Comparison of ENCODE assay signal across 22 mouse cellular contexts in the genomic region with DNA sequence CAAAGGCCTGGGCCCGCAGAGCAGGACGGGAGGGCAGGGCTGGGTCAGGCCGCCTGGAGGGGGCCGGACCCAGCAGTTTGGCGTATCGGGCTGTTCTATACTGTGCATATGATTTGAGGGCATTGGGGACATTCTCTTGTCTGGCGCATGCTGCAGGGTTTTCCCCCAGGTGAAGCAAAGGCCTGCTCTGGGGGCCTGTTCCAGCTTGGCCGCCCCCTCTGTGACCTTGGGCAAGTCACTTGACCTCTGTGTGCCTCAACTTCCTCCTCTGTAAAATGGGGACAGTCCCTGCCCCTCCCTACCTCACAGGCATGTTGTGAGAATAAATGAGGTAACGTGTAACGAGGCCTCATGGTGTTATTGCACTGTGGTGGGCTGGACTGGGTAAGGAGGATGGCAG. TPM values are rescaled to one million over a fixed set of nuclear protein-coding genes. Genes with fewer than 3 reads are reported as not detected.
DNase-seq lines count a peak whose midpoint lies in the region; ATAC-seq and TF ChIP-seq lines count a peak whose summit lies in the region.
"Had no signal": no experiment of that assay in that cellular context is flagged by ENCODE, and none has a peak within 500 bp of the region (broad histone marks: within the 10 kb centered on the region; RNA-seq: fewer than 3 reads in every experiment).

No protein-coding gene starts in this region.

- DNase-seq in embryonic facial prominence, embryonic 11.5 days (ENCODE audit: low spot score) = no peak
- DNase-seq in embryonic facial prominence, embryonic 10.5 days (ENCODE audit: low spot score) = no peak
- no peak for DNase-seq in heart, postnatal 14 days
- DNase-seq in midbrain, postnatal 0 days (ENCODE audit: low spot score) = no peak
- DNase-seq in midbrain, embryonic 11.5 days (ENCODE audit: low spot score, missing footprints) = no peak
- no peak for DNase-seq in liver, embryonic 11.5 days (ENCODE audit: low spot score)
- DNase-seq in adrenal gland, adult (ENCODE audit: inconsistent age in 2 of 2, low spot score in 1 of 2) = no peak
- DNase-seq: adrenal gland, postnatal 36 days; cerebellum, adult 18-20 months; cerebellum, postnatal 36 days; kidney, postnatal 25 days; layer of hippocampus, adult 9-11 months; thymus, postnatal 25 days had no signal

- H3K4me1 ChIP-seq in embryonic facial prominence, embryonic 11.5 days (ENCODE audit: control insufficient read depth, insufficient read depth, low read length) = no peaks in the 10 kb centered on the region
- H3K4me1 ChIP-seq in embryonic facial prominence, embryonic 10.5 days = no peaks in the 10 kb centered on the region
- H3K4me1 ChIP-seq in heart, embryonic 15.5 days (replicated peaks) = peaks cover 19% of the 10 kb centered on the region
- no peaks in the 10 kb centered on the region for H3K4me1 ChIP-seq in midbrain, postnatal 0 days (ENCODE audit: insufficient read depth, low read length)
- H3K4me1 ChIP-seq in midbrain, embryonic 11.5 days (ENCODE audit: control insufficient read depth, insufficient read depth, low read length) = no peaks in the 10 kb centered on the region
- no peaks in the 10 kb centered on the region for H3K4me1 ChIP-seq in liver, embryonic 11.5 days (replicated peaks; ENCODE audit: control insufficient read depth, insufficient read depth, low read length)
- H3K4me1 ChIP-seq: hindbrain, embryonic 15.5 days; midbrain, embryonic 10.5 days had no signal

- no peak overlapping the region for H3K4me3 ChIP-seq in embryonic facial prominence, embryonic 11.5 days (ENCODE audit: low read depth, low read length)
- no peak overlapping the region for H3K4me3 ChIP-seq in embryonic facial prominence, embryonic 10.5 days
- no peak overlapping the region for H3K4me3 ChIP-seq in heart, embryonic 15.5 days
- H3K4me3 ChIP-seq in midbrain, postnatal 0 days (ENCODE audit: low read depth, low read length) = no peak overlapping the region
- no peak overlapping the region for H3K4me3 ChIP-seq in midbrain, embryonic 11.5 days (ENCODE audit: low read depth, low read length)
- no peak overlapping the region for H3K4me3 ChIP-seq in liver, embryonic 11.5 days (ENCODE audit: low read depth, low read length)
- H3K4me3 ChIP-seq: forebrain, embryonic 15.5 days; hindbrain, embryonic 15.5 days; left cerebral cortex, adult 2 months; limb, embryonic 13.5 days; midbrain, embryonic 10.5 days had no signal

- H3K4me2 ChIP-seq in embryonic facial prominence, embryonic 11.5 days (ENCODE audit: low read depth, low read length) = no peak overlapping the region
- no peak overlapping the region for H3K4me2 ChIP-seq in heart, embryonic 15.5 days
- no peak overlapping the region for H3K4me2 ChIP-seq in midbrain, postnatal 0 days (ENCODE audit: low read depth, low read length, poor library complexity, severe bottlenecking)
- no peak overlapping the region for H3K4me2 ChIP-seq in midbrain, embryonic 11.5 days
- H3K4me2 ChIP-seq in liver, embryonic 11.5 days = no peak overlapping the region
- H3K4me2 ChIP-seq: forebrain, embryonic 15.5 days; hindbrain, embryonic 15.5 days; limb, embryonic 13.5 days had no signal

- no peak overlapping the region for H3K27ac ChIP-seq in embryonic facial prominence, embryonic 11.5 days (replicated peaks; ENCODE audit: low read depth, low read length)
- no peak overlapping the region for H3K27ac ChIP-seq in embryonic facial prominence, embryonic 10.5 days (replicated peaks)
- 0 out of 2 replicates have a peak overlapping the region, but pooled peaks have one; percentile 44 for H3K27ac ChIP-seq in heart, embryonic 15.5 days
- H3K27ac ChIP-seq in midbrain, postnatal 0 days (ENCODE audit: low read depth, low read length) = no peak overlapping the region
- H3K27ac ChIP-seq in midbrain, embryonic 11.5 days (ENCODE audit: low read depth, low read length) = no peak overlapping the region
- no peak overlapping the region for H3K27ac ChIP-seq in liver, embryonic 11.5 days (ENCODE audit: low read depth, low read length)
- H3K27ac ChIP-seq: forebrain, embryonic 15.5 days; hindbrain, embryonic 15.5 days; limb, embryonic 13.5 days; liver, embryonic 14.5 days; macrophage; midbrain, embryonic 10.5 days had no signal

- 89% methylated on average over 10 of the region's 10 CpGs for WGBS in embryonic facial prominence, embryonic 11.5 days
- 93% methylated on average over 10 of the region's 10 CpGs for WGBS in embryonic facial prominence, embryonic 10.5 days
- 95% methylated on average over 10 of the region's 10 CpGs for WGBS in heart, embryonic 15.5 days
- WGBS in midbrain, postnatal 0 days = 97% methylated on average over 10 of the region's 10 CpGs
- WGBS in midbrain, embryonic 11.5 days = 94% methylated on average over 10 of the region's 10 CpGs
- WGBS in liver, embryonic 11.5 days = 95% methylated on average over 10 of the region's 10 CpGs

- no peaks in the 10 kb centered on the region for H3K9me3 ChIP-seq in embryonic facial prominence, embryonic 11.5 days (replicated peaks; ENCODE audit: control insufficient read depth, low read length)
- H3K9me3 ChIP-seq in embryonic facial prominence, embryonic 10.5 days = no peaks in the 10 kb centered on the region
- no peaks in the 10 kb centered on the region for H3K9me3 ChIP-seq in heart, embryonic 15.5 days (replicated peaks)
- H3K9me3 ChIP-seq in midbrain, postnatal 0 days (ENCODE audit: low read length) = no peaks in the 10 kb centered on the region
- no peaks in the 10 kb centered on the region for H3K9me3 ChIP-seq in midbrain, embryonic 11.5 days (ENCODE audit: control insufficient read depth, low read length)
- H3K9me3 ChIP-seq in liver, embryonic 11.5 days (ENCODE audit: control insufficient read depth, low read length) = no peaks in the 10 kb centered on the region
- H3K9me3 ChIP-seq: forebrain, embryonic 15.5 days; hindbrain, embryonic 15.5 days; limb, embryonic 13.5 days; midbrain, embryonic 10.5 days had no signal

- H3K27me3 ChIP-seq in embryonic facial prominence, embryonic 11.5 days (ENCODE audit: control insufficient read depth, insufficient read depth, low read length) = no peaks in the 10 kb centered on the region
- no peaks in the 10 kb centered on the region for H3K27me3 ChIP-seq in embryonic facial prominence, embryonic 10.5 days (replicated peaks; ENCODE audit: low read depth, poor library complexity, severe bottlenecking)
- no peaks in the 10 kb centered on the region for H3K27me3 ChIP-seq in heart, embryonic 15.5 days
- H3K27me3 ChIP-seq in midbrain, postnatal 0 days (ENCODE audit: insufficient read depth, low read length) = no peaks in the 10 kb centered on the region
- no peaks in the 10 kb centered on the region for H3K27me3 ChIP-seq in midbrain, embryonic 11.5 days (ENCODE audit: control insufficient read depth, insufficient read depth, low read length)
- no peaks in the 10 kb centered on the region for H3K27me3 ChIP-seq in liver, embryonic 11.5 days (replicated peaks; ENCODE audit: control insufficient read depth, insufficient read depth, low read length)
- H3K27me3 ChIP-seq: forebrain, embryonic 15.5 days; hindbrain, embryonic 15.5 days; limb, embryonic 13.5 days had no signal

- intact Hi-C loops in heart, postnatal 14 days (cut with DNase I) = no loop called here

- 0 out of 2 replicates have a peak, but pooled peaks have one; percentile 14 for ATAC-seq in embryonic facial prominence, embryonic 11.5 days (replicated peaks; ENCODE audit: insufficient number of reproducible peaks, low FRiP score, low TSS enrichment, low read depth)
- no peak for ATAC-seq in heart, embryonic 15.5 days (replicated peaks; ENCODE audit: insufficient number of reproducible peaks, insufficient read depth, low FRiP score, low read depth)
- 0 out of 2 replicates have a peak, but pooled peaks have one; percentile 25 for ATAC-seq in midbrain, postnatal 0 days (ENCODE audit: low FRiP score)
- no peak for ATAC-seq in midbrain, embryonic 11.5 days (ENCODE audit: low FRiP score)
- ATAC-seq in liver, embryonic 11.5 days (replicated peaks; ENCODE audit: low FRiP score) = no peak
- ATAC-seq: forebrain, embryonic 15.5 days; intestine, postnatal 0 days had no signal

- no peak overlapping the region for H3K9ac ChIP-seq in embryonic facial prominence, embryonic 11.5 days (replicated peaks; ENCODE audit: low read length)
- H3K9ac ChIP-seq in heart, embryonic 15.5 days = no peak overlapping the region; the same call in 1 of the 2 replicates
- no peak overlapping the region for H3K9ac ChIP-seq in midbrain, postnatal 0 days (replicated peaks; ENCODE audit: low read length, poor library complexity, severe bottlenecking)
- H3K9ac ChIP-seq in midbrain, embryonic 11.5 days (ENCODE audit: low read length) = no peak overlapping the region
- H3K9ac ChIP-seq in liver, embryonic 11.5 days (ENCODE audit: low read depth, low read length) = no peak overlapping the region
- H3K9ac ChIP-seq: forebrain, embryonic 15.5 days; hindbrain, embryonic 15.5 days; limb, embryonic 13.5 days; liver, embryonic 14.5 days had no signal

- no peak for TF ChIP-seq CTCF in midbrain, postnatal 0 days (IDR thresholded peaks at IDR 0.05)

- H3K36me3 ChIP-seq in embryonic facial prominence, embryonic 11.5 days (replicated peaks; ENCODE audit: control insufficient read depth, insufficient read depth, low read depth, low read length) = peaks cover 8% of the 10 kb centered on the region
- H3K36me3 ChIP-seq in embryonic facial prominence, embryonic 10.5 days (replicated peaks) = peaks cover 61% of the 10 kb centered on the region
- peaks cover 34% of the 10 kb centered on the region for H3K36me3 ChIP-seq in heart, embryonic 15.5 days
- H3K36me3 ChIP-seq in midbrain, postnatal 0 days (ENCODE audit: insufficient read depth, low read length) = peaks cover 44% of the 10 kb centered on the region
- peaks cover 30% of the 10 kb centered on the region; the same call in 1 of the 2 replicates for H3K36me3 ChIP-seq in midbrain, embryonic 11.5 days (ENCODE audit: control insufficient read depth, insufficient read depth, low read length)
- H3K36me3 ChIP-seq in liver, embryonic 11.5 days (ENCODE audit: control insufficient read depth, insufficient read depth, low read length) = peaks cover 15% of the 10 kb centered on the region; the same call in 1 of the 2 replicates

RNA-seq across cellular contexts. Expression of gene Myl9, which starts 11.2 kb away (rescaled TPM):
- 128 and 151 TPM in 2 replicates for polyA plus RNA-seq in embryonic facial prominence, embryonic 11.5 days (2014; fragmentation: Nextera tagmentation; extraction: Ambion mirVana)
- polyA plus RNA-seq in embryonic facial prominence, embryonic 10.5 days (2016; fragmentation: Nextera tagmentation; extraction: Ambion mirVana) = 82.9 and 91.7 TPM in 2 replicates
- 1,553 and 1,598 TPM in 2 replicates for polyA plus RNA-seq in heart, embryonic 15.5 days (2015; fragmentation: Nextera tagmentation; extraction: Ambion mirVana)
- total RNA-seq in heart, postnatal 14 days (2021) = 100 to 1,000 TPM; 274 to 290 TPM
- 27.4 and 30.7 TPM in 2 replicates for total RNA-seq in midbrain, postnatal 0 days (2014; rRNA removed)
- polyA plus RNA-seq in midbrain, postnatal 0 days (2015; fragmentation: Nextera tagmentation; extraction: Ambion mirVana) = 33.8 and 38.4 TPM in 2 replicates
- polyA plus RNA-seq in midbrain, embryonic 11.5 days (2014; fragmentation: Nextera tagmentation; extraction: Ambion mirVana) = 112 and 118 TPM in 2 replicates
- polyA plus RNA-seq in liver, embryonic 11.5 days (2014; fragmentation: Nextera tagmentation; extraction: Ambion mirVana) = 98.9 and 115 TPM in 2 replicates
- polyA plus RNA-seq: macrophage had no signal

Comparison
In these comparisons a context has a peak if more than half of its experiments do, and no peak if none do; other contexts are left out.
1. ATAC-seq: peak in embryonic facial prominence, embryonic 11.5 days (single experiment) and midbrain, postnatal 0 days (single experiment); none in heart, embryonic 15.5 days (single experiment), midbrain, embryonic 11.5 days (single experiment) and liver, embryonic 11.5 days (single experiment).
2. RNA of gene Myl9, which starts 11.2 kb away (polyA plus RNA-seq): 1,553 to 1,598 TPM in heart, embryonic 15.5 days; 128 to 151 TPM in embryonic facial prominence, embryonic 11.5 days, 112 to 118 TPM in midbrain, embryonic 11.5 days, 98.9 to 115 TPM in liver, embryonic 11.5 days, 82.9 to 91.7 TPM in embryonic facial prominence, embryonic 10.5 days and 33.8 to 38.4 TPM in midbrain, postnatal 0 days; every median in the first group is over 10 times any median in the second.